Comparison of ENCODE assay signal across 8 mouse cellular contexts in the genomic region with DNA sequence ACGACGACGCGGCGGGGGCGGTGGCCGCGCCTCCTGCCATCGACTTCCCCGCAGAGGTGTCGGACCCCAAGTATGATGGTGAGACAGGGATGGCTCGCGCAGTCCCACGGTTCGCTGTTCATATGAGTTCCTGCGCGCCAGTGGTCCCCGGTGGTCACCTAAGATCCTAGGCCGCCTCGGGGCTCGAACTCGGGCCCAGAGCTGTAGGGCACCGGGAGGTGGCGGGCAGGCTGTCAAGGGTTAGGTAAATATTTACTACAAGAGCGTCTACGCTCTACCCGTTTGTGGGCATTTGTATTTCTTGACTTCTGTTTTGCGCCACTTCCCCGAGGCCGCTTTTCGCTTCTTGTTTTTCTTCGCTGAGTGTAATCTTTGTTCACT. TPM values are rescaled to one million over a fixed set of nuclear protein-coding genes. Genes with fewer than 3 reads are reported as not detected.
DNase-seq lines count a peak whose midpoint lies in the region; ATAC-seq and TF ChIP-seq lines count a peak whose summit lies in the region.

No protein-coding gene starts in this region.

- peak overlapping the region; percentile 97 for H3K9ac ChIP-seq in heart, adult 2 months (ENCODE audit: low read depth, low read length)
- H3K9ac ChIP-seq in hindbrain, embryonic 14.5 days, result peak overlapping the region; percentile 76
- peak overlapping the region; percentile 96 for H3K9ac ChIP-seq in liver, postnatal 0 days (replicated peaks)

- no peaks in the 10 kb centered on the region for H3K27me3 ChIP-seq in heart, adult 2 months (ENCODE audit: control insufficient read depth, insufficient read depth, low read length)
- no peaks in the 10 kb centered on the region for H3K27me3 ChIP-seq in hindbrain, embryonic 14.5 days (ENCODE audit: control insufficient read depth, insufficient read depth, low read length)
- H3K27me3 ChIP-seq in liver, postnatal 0 days (ENCODE audit: insufficient read depth, low read length), result no peaks in the 10 kb centered on the region
- H3K27me3 ChIP-seq in splenic B cell, adult 2 months (ENCODE audit: control insufficient read depth, insufficient read depth, low read length, poor library complexity, severe bottlenecking), result no peaks in the 10 kb centered on the region

- H3K9me3 ChIP-seq in hindbrain, embryonic 14.5 days (ENCODE audit: control insufficient read depth, low read length), result no peaks in the 10 kb centered on the region
- no peaks in the 10 kb centered on the region for H3K9me3 ChIP-seq in liver, postnatal 0 days (ENCODE audit: low read length)

- under 1% methylated on average over 32 of the region's 32 CpGs for WGBS in heart, adult 2 months
- under 1% methylated on average over 32 of the region's 32 CpGs for WGBS in hindbrain, embryonic 14.5 days
- under 1% methylated on average over 32 of the region's 32 CpGs for WGBS in liver, postnatal 0 days (ENCODE audit: insufficient replicate concordance)

- no peak for DNase-seq in heart, adult 2 months
- DNase-seq in heart, adult 18-20 months, result no peak
- peak; percentile 25 for DNase-seq in hindbrain, embryonic 14.5 days (ENCODE audit: low spot score)
- DNase-seq in liver, postnatal 0 days, result no peak
- DNase-seq in splenic B cell, adult 2 months (ENCODE audit: low read depth, low spot score), result peak; percentile 61
- no peak for DNase-seq in left cerebral cortex, postnatal 14 days (ENCODE audit: low spot score in 2 of 2)
- no peak for DNase-seq in right cerebral cortex, postnatal 25 days

- ATAC-seq in hindbrain, embryonic 14.5 days (ENCODE audit: low FRiP score), result peak; percentile 65
- ATAC-seq in liver, postnatal 0 days, result peak; percentile 58

- peaks cover 4% of the 10 kb centered on the region; the same call in 1 of the 2 replicates for H3K79me2 ChIP-seq in heart, adult 2 months (replicated peaks; ENCODE audit: control insufficient read depth, insufficient read depth, low read length)

- H3K27ac ChIP-seq in heart, adult 2 months, result peak overlapping the region; percentile 80
- peak overlapping the region; percentile 39 for H3K27ac ChIP-seq in bone marrow macrophage, adult 2 months (ENCODE audit: insufficient read depth, low read depth, low read length)
- peak overlapping the region; percentile 52; the same call in 1 of the 2 replicates for H3K27ac ChIP-seq in hindbrain, embryonic 14.5 days
- H3K27ac ChIP-seq in liver, postnatal 0 days (ENCODE audit: low read depth), result peak overlapping the region; percentile 97

- peaks cover 3% of the 10 kb centered on the region; the same call in 1 of the 2 replicates for H3K4me1 ChIP-seq in heart, adult 2 months (ENCODE audit: control insufficient read depth, insufficient read depth, low read length)
- H3K4me1 ChIP-seq in bone marrow macrophage, adult 2 months (ENCODE audit: control insufficient read depth, insufficient read depth, low read length), result peaks cover 18% of the 10 kb centered on the region
- peaks cover 9% of the 10 kb centered on the region; the same call in 1 of the 2 replicates for H3K4me1 ChIP-seq in hindbrain, embryonic 14.5 days (replicated peaks; ENCODE audit: control insufficient read depth, insufficient read depth, low read length)
- peaks cover 11% of the 10 kb centered on the region for H3K4me1 ChIP-seq in liver, postnatal 0 days (ENCODE audit: insufficient read depth)

- TF ChIP-seq POLR2A in heart, adult 2 months (IDR thresholded peaks at IDR 0.05; ENCODE audit: insufficient read depth, low read depth, low read length), result no peak
- no peak for TF ChIP-seq POLR2A in bone marrow macrophage, adult 2 months (IDR thresholded peaks at IDR 0.05; ENCODE audit: borderline replicate concordance, low read depth, low read length)

- H3K36me3 ChIP-seq in heart, adult 2 months (ENCODE audit: control insufficient read depth, insufficient read depth, low read length), result no peaks in the 10 kb centered on the region
- H3K36me3 ChIP-seq in hindbrain, embryonic 14.5 days (replicated peaks; ENCODE audit: control insufficient read depth, insufficient read depth), result no peaks in the 10 kb centered on the region
- 0 out of 2 replicates have a peak, but pooled peaks cover 2% of the 10 kb centered on the region for H3K36me3 ChIP-seq in liver, postnatal 0 days (replicated peaks; ENCODE audit: insufficient read depth, low read length)
- H3K36me3 ChIP-seq in splenic B cell, adult 2 months (ENCODE audit: control insufficient read depth, insufficient read depth, low read length, poor library complexity, severe bottlenecking), result no peaks in the 10 kb centered on the region

- H3K4me2 ChIP-seq in hindbrain, embryonic 14.5 days (replicated peaks), result peak overlapping the region; percentile 61
- peak overlapping the region; percentile 66 for H3K4me2 ChIP-seq in liver, postnatal 0 days (ENCODE audit: low read depth, low read length)

- no peak for TF ChIP-seq EP300 in heart, adult 2 months (IDR thresholded peaks at IDR 0.05; ENCODE audit: insufficient read depth, low read depth, low read length)
- TF ChIP-seq EP300 in liver, postnatal 0 days (IDR thresholded peaks at IDR 0.05; ENCODE audit: low read depth), result no peak

- TF ChIP-seq CTCF in heart, adult 2 months (IDR thresholded peaks at IDR 0.05), result no peak
- TF ChIP-seq CTCF in bone marrow macrophage, adult 2 months (IDR thresholded peaks at IDR 0.05; ENCODE audit: low read depth, low read length), result no peak
- TF ChIP-seq CTCF in liver, postnatal 0 days (IDR thresholded peaks at IDR 0.05; ENCODE audit: low read depth), result no peak

- peak overlapping the region; percentile 98 for H3K4me3 ChIP-seq in heart, adult 2 months
- peak overlapping the region; percentile 89 for H3K4me3 ChIP-seq in bone marrow macrophage, adult 2 months (ENCODE audit: insufficient read depth, low read length)
- H3K4me3 ChIP-seq in hindbrain, embryonic 14.5 days (replicated peaks; ENCODE audit: low read length), result peak overlapping the region; percentile 76
- peak overlapping the region; percentile 88 for H3K4me3 ChIP-seq in liver, postnatal 0 days (ENCODE audit: low read depth, low read length)

- intact Hi-C loops in heart, adult 2 months (cut with DNase I), result no loop called here
- intact Hi-C loops in left cerebral cortex, postnatal 14 days (cut with DNase I), result no loop called here

RNA-seq across cellular contexts. Expression of gene Eif2ak1, which starts 0.3 kb away (rescaled TPM):
- total RNA-seq in heart, adult 2 months (2021), result 10 to 100 TPM; 19.2 to 21.4 TPM
- 11.9 and 18.4 TPM in 2 replicates for polyA plus RNA-seq in heart, adult 2 months (2012; rRNA removed)
- 10 to 100 TPM; 17.1 to 21.2 TPM for total RNA-seq in heart, adult 18-20 months (2021)
- 46.6 and 47.6 TPM in 2 replicates for polyA plus RNA-seq in bone marrow macrophage, adult 2 months (2012; ENCODE audit: insufficient read depth, insufficient read length, missing spikeins)
- 48.0 and 52.9 TPM in 2 replicates for polyA plus RNA-seq in hindbrain, embryonic 14.5 days (2014; fragmentation: Nextera tagmentation; extraction: Ambion mirVana)
- 45.6 and 49.5 TPM in 2 replicates for polyA plus RNA-seq in liver, postnatal 0 days (2015; fragmentation: Nextera tagmentation; extraction: Ambion mirVana)
- total RNA-seq in left cerebral cortex, postnatal 14 days (2021), result 10 to 100 TPM; 44.5 to 47.0 TPM

Comparison
In these comparisons a context has a peak if more than half of its experiments do, and no peak if none do; other contexts are left out.
1. DNase-seq: peak in hindbrain, embryonic 14.5 days (single experiment) and splenic B cell, adult 2 months (single experiment); none in heart, adult 2 months (0 of 2), heart, adult 18-20 months (0 of 2), liver, postnatal 0 days (single experiment), left cerebral cortex, postnatal 14 days (0 of 2) and right cerebral cortex, postnatal 25 days (single experiment).
2. H3K27ac ChIP-seq: peak in every context shown above with its lines; median percentile 97 in liver, postnatal 0 days; 80 in heart, adult 2 months; 52 in hindbrain, embryonic 14.5 days; 39 in bone marrow macrophage, adult 2 months.
3. Peak in every context shown above with its lines, with median percentiles within 50 percentile points of each other: H3K4me3 ChIP-seq and H3K9ac ChIP-seq.